Mouse (Mus musculus) testis, adult 2 months (tissue): ENCODE results near the gene Slc41a1.

ENCODE experiments used
- CTCF ChIP-seq: fragments of 200-500 bp; IDR thresholded peaks from 2 replicates; pipeline ENCODE4 v1.5.1; 2012; ENCODE audit warnings: low read depth, mild to moderate bottlenecking, inconsistent platforms, low read length, moderate library complexity; ENCODE audit not compliant: control insufficient read depth, insufficient read depth, insufficient replicate concordance
- POLR2A ChIP-seq: fragments of 200-500 bp; IDR thresholded peaks from 2 replicates; pipeline ENCODE4 v1.6.1; 2012; ENCODE audit warnings: low read depth, mild to moderate bottlenecking, inconsistent platforms, low read length, moderate library complexity; ENCODE audit not compliant: control insufficient read depth

GRCm38 (mm10) chr1:131816886-131817285 is 10.4 kb upstream of the Slc41a1 start:
- no peak for TF ChIP-seq POLR2A
- TF ChIP-seq CTCF = no peak
